Mouse (Mus musculus) forebrain, postnatal 0 days (tissue): ENCODE measurements around the gene Scrg1. TPM values are rescaled to one million over a fixed set of nuclear protein-coding genes. Genes with fewer than 3 reads are reported as not detected.

Experiments
- ATAC-seq: fragments of 200-750 bp; cut with Nextera tagmentation; 2 replicates; pipeline ENCODE4 v1.8.0; 2017; ENCODE audit warnings: mild to moderate bottlenecking, moderate library complexity
- DNase-seq: peaks from one replicate; pipeline ENCODE4 v3.0.0-alpha.2; 2015
- H3K27ac ChIP-seq: fragments of 300-500 bp; sonication (generic); 2 replicates; pipeline ENCODE4 v1.5.1; 2014; ENCODE audit warnings: low read depth, mild to moderate bottlenecking, antibody characterized with exemption, low read length, moderate library complexity, mixed read lengths
- H3K27me3 ChIP-seq: fragments of 300-500 bp; sonication (generic); 2 replicates; pipeline ENCODE4 v1.6.1; 2014; ENCODE audit warnings: mild to moderate bottlenecking, low read length, mixed read lengths; ENCODE audit not compliant: insufficient read depth
- H3K36me3 ChIP-seq: fragments of 300-500 bp; sonication (generic); 2 replicates; pipeline ENCODE4 v1.6.1; 2014; ENCODE audit warnings: mild to moderate bottlenecking, moderate library complexity; ENCODE audit not compliant: insufficient read depth
- H3K4me1 ChIP-seq: fragments of 300-500 bp; sonication (generic); 2 replicates; pipeline ENCODE4 v1.6.1; 2014; ENCODE audit warnings: antibody characterized with exemption; ENCODE audit not compliant: insufficient read depth
- H3K4me2 ChIP-seq: fragments of 300-500 bp; sonication (generic); 2 replicates; pipeline ENCODE4 v1.6.1; 2014; ENCODE audit warnings: low read depth, mild to moderate bottlenecking, moderate library complexity
- H3K4me3 ChIP-seq: fragments of 300-500 bp; sonication (generic); 2 replicates; pipeline ENCODE4 v1.5.1; 2014; ENCODE audit warnings: low read depth, low read length, mixed read lengths
- H3K9ac ChIP-seq: fragments of 300-500 bp; sonication (generic); 2 replicates; pipeline ENCODE4 v1.6.1; 2014; ENCODE audit warnings: mild to moderate bottlenecking
- H3K9me3 ChIP-seq: fragments of 300-500 bp; sonication (generic); 2 replicates; pipeline ENCODE4 v1.6.1; 2016; ENCODE audit warnings: low read length
- CTCF ChIP-seq: sonication (generic); IDR thresholded peaks from 2 replicates; pipeline ENCODE4 v1.5.1; 2016; ENCODE audit warnings: antibody characterized with exemption, control low read depth, low read depth
- WGBS: fragments of 180-500 bp; shearing (Covaris S2); extraction: QIAGEN DNeasy Blood & Tissue Kit; methylation state at CpG from one replicate; pipeline ENCODE4 v1.1.7; 2014; 5-methylcytosine and 5-hydroxymethylcytosine counted together
- polyA plus RNA-seq: library from polyadenylated mRNA; unstranded; fragments of >200 nt; fragmentation: Nextera tagmentation; extraction: Ambion mirVana; gene quantifications from 2 replicates; pipeline ENCODE4 v1.2.1, GENCODE M21; 2015
- total RNA-seq: library from RNA; depleted of rRNA; stranded (reverse); fragments of >200 nt; gene quantifications from 2 replicates; pipeline ENCODE4 v1.2.3, GENCODE M21; 2014

Scrg1 gene
- total and polyA plus RNA-seq, 2 experiments from 2014 or later: 15.4 to 44.4 TPM

DNA sequence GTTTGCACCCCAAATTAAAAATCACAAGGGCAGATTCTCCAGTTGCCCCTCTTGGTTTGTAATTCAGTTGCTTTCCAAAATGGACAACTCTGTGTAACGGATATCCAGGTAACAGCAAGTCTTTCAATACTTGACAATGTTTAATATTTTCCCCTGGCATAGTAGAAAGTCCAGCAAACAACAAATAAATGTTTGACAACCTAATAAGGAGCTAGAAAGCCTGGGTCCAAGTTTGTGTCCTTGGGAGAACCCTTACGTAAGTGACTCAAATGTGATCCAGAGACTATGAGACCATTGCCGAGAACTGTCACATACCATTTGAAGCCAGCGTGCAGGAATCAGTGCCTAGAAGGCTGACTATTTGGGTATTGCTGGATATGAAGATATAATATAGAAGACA is 3.8 kb upstream of the Scrg1 start:
- Histone ChIP-seq H3K27ac (no peak overlapping the region), H3K27me3 (no peaks in the 10 kb centered on the region), H3K9me3 (no peaks in the 10 kb centered on the region), H3K4me3 (no peak overlapping the region), H3K4me2 (no peak overlapping the region), H3K9ac (no peak overlapping the region), H3K36me3 (no peaks in the 10 kb centered on the region), H3K4me1 (no peaks in the 10 kb centered on the region)
- DNase-seq (no peak), ATAC-seq (no peak)
- no peak for TF ChIP-seq CTCF
- 95% methylated on average over 4 of the region's 4 CpGs for WGBS

DNA sequence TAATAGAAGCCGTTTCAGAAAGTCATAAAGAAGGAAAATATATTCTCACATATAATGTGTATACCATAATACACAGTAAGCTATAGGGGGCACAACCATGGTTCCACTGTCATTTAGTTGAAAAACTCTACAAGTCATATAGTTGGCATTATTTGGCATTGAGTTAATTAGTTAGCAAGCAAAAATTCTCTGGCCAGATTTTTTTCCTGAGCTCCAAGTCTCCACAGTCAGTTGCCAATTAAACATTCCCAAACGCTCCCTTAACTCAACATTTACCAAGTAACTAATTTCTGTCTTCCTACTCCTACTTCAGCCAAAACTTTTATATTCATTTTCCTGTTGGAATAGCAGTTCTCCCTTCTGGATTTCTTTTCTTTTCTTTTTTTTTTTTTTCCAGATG is 2.4 kb upstream of the Scrg1 start:
- H3K36me3 ChIP-seq: no peaks in the 10 kb centered on the region
- H3K4me2 ChIP-seq: no peak overlapping the region
- H3K9ac ChIP-seq: no peak overlapping the region
- DNase-seq: no peak
- no peak overlapping the region for H3K27ac ChIP-seq
- WGBS: 77% methylated on average over 2 of the region's 2 CpGs
- no peaks in the 10 kb centered on the region for H3K9me3 ChIP-seq
- H3K4me3 ChIP-seq: no peak overlapping the region
- no peak for ATAC-seq
- no peaks in the 10 kb centered on the region for H3K27me3 ChIP-seq
- no peaks in the 10 kb centered on the region for H3K4me1 ChIP-seq
- TF ChIP-seq CTCF: no peak

DNA sequence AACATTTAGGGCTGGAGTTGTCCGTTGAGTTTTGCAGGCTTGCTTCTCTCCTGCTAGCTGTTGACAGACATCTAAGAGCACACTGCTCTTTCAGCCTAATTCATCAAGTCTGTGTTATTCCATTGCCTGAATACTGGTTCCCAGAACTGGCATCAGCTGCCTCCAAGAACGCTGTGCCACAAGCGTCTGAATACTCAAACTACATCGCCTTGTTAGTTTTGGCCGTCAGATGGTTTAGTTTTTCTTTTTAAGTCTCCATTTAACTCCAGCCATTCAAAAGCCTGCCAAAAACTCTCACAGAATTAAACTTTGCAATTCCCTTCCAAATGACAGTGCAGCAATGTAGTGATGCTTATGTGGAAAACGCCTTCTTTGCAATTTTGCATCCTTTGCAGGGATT is 1.4 kb downstream of the Scrg1 start:
- Histone ChIP-seq H3K4me3 (peak overlapping the region; percentile 11; the same call in 1 of the 2 replicates), H3K27me3 (no peaks in the 10 kb centered on the region), H3K4me2 (peak overlapping the region; percentile 37), H3K9me3 (no peaks in the 10 kb centered on the region), H3K27ac (peak overlapping the region; percentile 64), H3K4me1 (no peaks in the 10 kb centered on the region), H3K9ac (no peak overlapping the region), H3K36me3 (no peaks in the 10 kb centered on the region)
- ATAC-seq: peak; percentile 83
- peak; percentile 67 for DNase-seq
- 32% methylated on average over 6 of the region's 6 CpGs for WGBS
- no peak for TF ChIP-seq CTCF

GRCm38 (mm10) chr8:57457942-57458341 is 2.2 kb downstream of the Scrg1 start:
- no peaks in the 10 kb centered on the region for H3K9me3 ChIP-seq
- no peaks in the 10 kb centered on the region for H3K27me3 ChIP-seq
- WGBS: 64% methylated on average over 3 of the region's 3 CpGs
- DNase-seq (no peak), ATAC-seq (no peak)
- H3K4me3 ChIP-seq: no peak overlapping the region
- no peak overlapping the region for H3K27ac ChIP-seq
- TF ChIP-seq CTCF: no peak
- H3K4me2 ChIP-seq: 0 out of 2 replicates have a peak overlapping the region, but pooled peaks have one; percentile 37
- no peak overlapping the region for H3K9ac ChIP-seq
- no peaks in the 10 kb centered on the region for H3K4me1 ChIP-seq
- no peaks in the 10 kb centered on the region for H3K36me3 ChIP-seq

DNA sequence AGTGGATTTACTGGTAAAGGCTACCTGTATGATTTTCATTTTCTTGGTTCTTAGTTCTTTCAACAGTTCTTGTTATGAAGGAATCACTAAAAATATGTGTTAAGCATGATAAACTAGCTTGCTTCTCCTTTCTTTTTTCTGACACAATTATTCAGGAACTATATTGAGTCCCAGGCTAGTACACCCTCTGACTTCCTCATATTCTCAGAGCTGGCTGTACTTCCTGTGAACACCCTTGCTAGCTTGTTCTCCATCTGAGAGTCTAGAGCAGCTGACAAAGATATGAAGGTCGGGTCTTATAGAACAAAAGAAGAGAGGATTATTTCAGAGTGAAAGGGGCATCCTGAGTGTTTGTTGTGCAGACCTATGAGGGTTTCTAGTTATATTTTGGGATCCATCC is 7.1 kb downstream of the Scrg1 start:
- WGBS: 53% methylated on average over 1 of the region's 1 CpGs
- DNase-seq (no peak), ATAC-seq (no peak)
- Histone ChIP-seq H3K36me3 (no peaks in the 10 kb centered on the region), H3K9me3 (no peaks in the 10 kb centered on the region), H3K9ac (no peak overlapping the region), H3K27me3 (no peaks in the 10 kb centered on the region), H3K4me1 (no peaks in the 10 kb centered on the region), H3K27ac (no peak overlapping the region), H3K4me3 (no peak overlapping the region), H3K4me2 (no peak overlapping the region)
- no peak for TF ChIP-seq CTCF

DNA sequence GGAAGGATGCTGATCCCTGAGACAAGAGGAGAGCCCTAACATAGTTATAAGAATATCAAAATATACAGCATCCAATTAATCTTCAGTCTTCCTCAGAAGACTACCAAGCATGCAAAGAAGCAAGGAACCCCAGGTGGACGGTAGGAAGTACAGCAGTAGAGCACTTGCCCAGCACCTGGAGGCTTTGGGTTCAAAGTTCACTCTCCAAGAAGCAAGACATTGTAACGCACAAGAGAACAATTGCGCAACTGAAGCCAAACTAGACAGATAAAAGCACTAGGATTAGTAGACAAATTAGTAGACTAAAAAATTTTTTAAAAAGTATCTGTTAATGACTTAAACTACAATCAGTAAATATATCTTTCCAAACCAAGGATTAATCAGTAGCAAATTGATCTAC is 8.0 kb downstream of the Scrg1 start:
- Histone ChIP-seq H3K4me3 (no peak overlapping the region), H3K36me3 (no peaks in the 10 kb centered on the region), H3K9me3 (no peaks in the 10 kb centered on the region), H3K4me1 (no peaks in the 10 kb centered on the region), H3K27me3 (no peaks in the 10 kb centered on the region), H3K9ac (no peak overlapping the region), H3K27ac (no peak overlapping the region), H3K4me2 (no peak overlapping the region)
- 91% methylated on average over 3 of the region's 3 CpGs for WGBS
- DNase-seq (no peak), ATAC-seq (no peak)
- TF ChIP-seq CTCF: no peak

DNA sequence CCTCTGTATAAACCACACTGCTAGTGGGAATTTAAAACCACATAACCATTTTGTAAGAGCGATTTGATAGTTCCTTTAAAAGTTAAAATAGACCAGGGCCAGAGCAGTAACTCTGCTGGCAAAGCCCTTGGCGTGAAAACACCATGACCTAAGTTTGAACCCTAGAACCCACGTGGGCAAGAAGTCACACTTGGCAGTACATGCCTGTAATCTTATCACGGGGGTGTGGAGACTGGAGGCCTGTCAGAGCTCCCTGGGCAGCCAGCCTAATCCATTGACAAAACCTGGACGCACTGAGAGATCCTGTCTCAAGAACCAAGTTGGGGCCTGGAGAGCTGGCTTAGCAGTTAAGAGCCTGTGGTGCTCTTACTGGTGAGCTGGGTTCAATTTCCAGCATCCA is 12.9 kb downstream of the Scrg1 start:
- H3K4me3 ChIP-seq: no peak overlapping the region
- H3K9me3 ChIP-seq: no peaks in the 10 kb centered on the region
- no peak overlapping the region for H3K4me2 ChIP-seq
- WGBS: 47% methylated on average over 5 of the region's 5 CpGs
- no peak for TF ChIP-seq CTCF
- DNase-seq (peak; percentile 40), ATAC-seq (peak; percentile 84)
- H3K27ac ChIP-seq: no peak overlapping the region
- H3K27me3 ChIP-seq: no peaks in the 10 kb centered on the region
- H3K9ac ChIP-seq: no peak overlapping the region
- no peaks in the 10 kb centered on the region for H3K4me1 ChIP-seq
- no peaks in the 10 kb centered on the region for H3K36me3 ChIP-seq

- Histone ChIP-seq H3K4me3 (no peak overlapping the region), H3K36me3 (no peaks in the 10 kb centered on the region), H3K4me1 (no peaks in the 10 kb centered on the region), H3K4me2 (no peak overlapping the region), H3K9me3 (no peaks in the 10 kb centered on the region), H3K27me3 (no peaks in the 10 kb centered on the region), H3K27ac (no peak overlapping the region), H3K9ac (no peak overlapping the region)
- DNase-seq (no peak), ATAC-seq (no peak)
- 99% methylated on average over 5 of the region's 5 CpGs for WGBS
- TF ChIP-seq CTCF: no peak
Observed at GRCm38 (mm10) chr8:57470863-57471262, 15.1 kb downstream of the Scrg1 start.
